Mouse (Mus musculus): ENCODE results near the gene Odf3. TPM values are rescaled to one million over a fixed set of nuclear protein-coding genes. Genes with fewer than 3 reads are reported as not detected.
"Not testable (repeated sequence)": the region's sequence is repeated elsewhere in the genome, so short reads cannot be mapped to it uniquely, and the experiment has no call there.

The Odf3 gene
- polyA plus RNA-seq, 1 experiment = not detected

- Histone ChIP-seq H3K36me3 (ENCODE audit: control insufficient read depth, insufficient read depth, low read length, poor library complexity, severe bottlenecking) (peaks cover 7% of the 10 kb centered on the region), H3K4me1 (ENCODE audit: control insufficient read depth, insufficient read depth, low read length) (no peaks in the 10 kb centered on the region), H3K9ac (ENCODE audit: low read depth, poor library complexity, severe bottlenecking) (peak within 1 kb of the TSS; percentile 59), H3K27me3 (ENCODE audit: control insufficient read depth, insufficient read depth, low read length, poor library complexity, severe bottlenecking) (no peaks in the 10 kb centered on the region), H3K4me3 (ENCODE audit: low read depth, low read length) (peak within 1 kb of the TSS; percentile 96), H3K27ac (ENCODE audit: insufficient read depth, low read length) (peak within 1 kb of the TSS; percentile 7; the same call in 1 of the 2 replicates), H3K9me3 (replicated peaks; ENCODE audit: control insufficient read depth, insufficient read depth, low read length, poor library complexity, severe bottlenecking) (no peaks in the 10 kb centered on the region)
- 0 out of 2 replicates have a peak, but pooled peaks have one; percentile 5 for TF ChIP-seq EP300 (IDR thresholded peaks at IDR 0.05; ENCODE audit: insufficient read depth, low read depth, low read length)
- peak; percentile 39 for TF ChIP-seq POLR2A (IDR thresholded peaks at IDR 0.05; ENCODE audit: insufficient read depth, low read length)
- no peak for TF ChIP-seq CTCF (IDR thresholded peaks at IDR 0.05; ENCODE audit: low read depth, low read length)
Measured at GRCm38 (mm10) chr7:140881696-140882468, 34.3 kb downstream of the Odf3 start, which contains the start of the genes Psmd13 and Sirt3. Psmd13 (plus strand) TSS chr7:140881968. Sirt3 (minus strand) TSS chr7:140882309.

GRCm38 (mm10) chr7:140882469-140882803 lies 34.8 kb downstream of the Odf3 start:
- Histone ChIP-seq H3K4me3 (ENCODE audit: low read depth, low read length) (peak overlapping the region; percentile 96), H3K4me1 (ENCODE audit: control insufficient read depth, insufficient read depth, low read length) (no peaks in the 10 kb centered on the region), H3K27ac (ENCODE audit: insufficient read depth, low read length) (no peak overlapping the region)

GRCm38 (mm10) chr7:140890636-140891035 lies 43.0 kb downstream of the Odf3 start:
- not testable (repeated sequence) for H3K9ac ChIP-seq (ENCODE audit: low read depth, poor library complexity, severe bottlenecking); H3K9me3 ChIP-seq (replicated peaks; ENCODE audit: control insufficient read depth, insufficient read depth, low read length, poor library complexity, severe bottlenecking)
- H3K36me3 ChIP-seq (ENCODE audit: control insufficient read depth, insufficient read depth, low read length, poor library complexity, severe bottlenecking) = peaks cover 55% of the 10 kb centered on the region

More at GRCm38 (mm10) chr7:140882469-140882803, 34.8 kb downstream of the Odf3 start:
- Histone ChIP-seq H3K9me3 (replicated peaks; ENCODE audit: control insufficient read depth, insufficient read depth, low read length, poor library complexity, severe bottlenecking) (no peaks in the 10 kb centered on the region), H3K36me3 (ENCODE audit: control insufficient read depth, insufficient read depth, low read length, poor library complexity, severe bottlenecking) (peaks cover 12% of the 10 kb centered on the region), H3K27me3 (ENCODE audit: control insufficient read depth, insufficient read depth, low read length, poor library complexity, severe bottlenecking) (no peaks in the 10 kb centered on the region), H3K9ac (ENCODE audit: low read depth, poor library complexity, severe bottlenecking) (peak overlapping the region; percentile 59)
- TF ChIP-seq CTCF (IDR thresholded peaks at IDR 0.05; ENCODE audit: low read depth, low read length) (no peak), EP300 (IDR thresholded peaks at IDR 0.05; ENCODE audit: insufficient read depth, low read depth, low read length) (0 out of 2 replicates have a peak, but pooled peaks have one; percentile 2), POLR2A (IDR thresholded peaks at IDR 0.05; ENCODE audit: insufficient read depth, low read length) (no peak)

GRCm38 (mm10) chr7:140894031-140894430 lies 46.4 kb downstream of the Odf3 start:
- peaks cover 36% of the 10 kb centered on the region for H3K36me3 ChIP-seq (ENCODE audit: control insufficient read depth, insufficient read depth, low read length, poor library complexity, severe bottlenecking)
- H3K4me1 ChIP-seq (ENCODE audit: control insufficient read depth, insufficient read depth, low read length) = no peaks in the 10 kb centered on the region
- no peaks in the 10 kb centered on the region for H3K27me3 ChIP-seq (ENCODE audit: control insufficient read depth, insufficient read depth, low read length, poor library complexity, severe bottlenecking)
- no peaks in the 10 kb centered on the region for H3K9me3 ChIP-seq (replicated peaks; ENCODE audit: control insufficient read depth, insufficient read depth, low read length, poor library complexity, severe bottlenecking)
- H3K4me3 ChIP-seq (ENCODE audit: low read depth, low read length) = no peak overlapping the region
- TF ChIP-seq POLR2A (IDR thresholded peaks at IDR 0.05; ENCODE audit: insufficient read depth, low read length) = no peak
- no peak for TF ChIP-seq CTCF (IDR thresholded peaks at IDR 0.05; ENCODE audit: low read depth, low read length)
- TF ChIP-seq EP300 (IDR thresholded peaks at IDR 0.05; ENCODE audit: insufficient read depth, low read depth, low read length) = no peak
- no peak overlapping the region for H3K9ac ChIP-seq (ENCODE audit: low read depth, poor library complexity, severe bottlenecking)
- no peak overlapping the region for H3K27ac ChIP-seq (ENCODE audit: insufficient read depth, low read length)

More at GRCm38 (mm10) chr7:140890636-140891035, 43.0 kb downstream of the Odf3 start:
- H3K4me3 ChIP-seq (ENCODE audit: low read depth, low read length); H3K27ac ChIP-seq (ENCODE audit: insufficient read depth, low read length); H3K27me3 ChIP-seq (ENCODE audit: control insufficient read depth, insufficient read depth, low read length, poor library complexity, severe bottlenecking); H3K4me1 ChIP-seq (ENCODE audit: control insufficient read depth, insufficient read depth, low read length): not testable (repeated sequence)

GRCm38 (mm10) chr7:140894611-140895010 lies 47.0 kb downstream of the Odf3 start:
- H3K9ac ChIP-seq (ENCODE audit: low read depth, poor library complexity, severe bottlenecking) = no peak overlapping the region
- no peak overlapping the region for H3K4me3 ChIP-seq (ENCODE audit: low read depth, low read length)
- H3K36me3 ChIP-seq (ENCODE audit: control insufficient read depth, insufficient read depth, low read length, poor library complexity, severe bottlenecking) = peaks cover 30% of the 10 kb centered on the region

GRCm38 (mm10) chr7:140897863-140898262 lies 50.3 kb downstream of the Odf3 start:
- H3K4me3 ChIP-seq (ENCODE audit: low read depth, low read length) = no peak overlapping the region
- H3K9ac ChIP-seq (ENCODE audit: low read depth, poor library complexity, severe bottlenecking) = no peak overlapping the region
- H3K4me1 ChIP-seq (ENCODE audit: control insufficient read depth, insufficient read depth, low read length) = no peaks in the 10 kb centered on the region
- H3K9me3 ChIP-seq (replicated peaks; ENCODE audit: control insufficient read depth, insufficient read depth, low read length, poor library complexity, severe bottlenecking) = no peaks in the 10 kb centered on the region
- H3K27me3 ChIP-seq (ENCODE audit: control insufficient read depth, insufficient read depth, low read length, poor library complexity, severe bottlenecking) = no peaks in the 10 kb centered on the region
- H3K27ac ChIP-seq (ENCODE audit: insufficient read depth, low read length) = no peak overlapping the region
- peaks cover 13% of the 10 kb centered on the region for H3K36me3 ChIP-seq (ENCODE audit: control insufficient read depth, insufficient read depth, low read length, poor library complexity, severe bottlenecking)
- TF ChIP-seq POLR2A (IDR thresholded peaks at IDR 0.05; ENCODE audit: insufficient read depth, low read length) (no peak), EP300 (IDR thresholded peaks at IDR 0.05; ENCODE audit: insufficient read depth, low read depth, low read length) (no peak), CTCF (IDR thresholded peaks at IDR 0.05; ENCODE audit: low read depth, low read length) (no peak)

More at GRCm38 (mm10) chr7:140894611-140895010, 47.0 kb downstream of the Odf3 start:
- H3K9me3 ChIP-seq (replicated peaks; ENCODE audit: control insufficient read depth, insufficient read depth, low read length, poor library complexity, severe bottlenecking) = no peaks in the 10 kb centered on the region
- H3K27ac ChIP-seq (ENCODE audit: insufficient read depth, low read length) = no peak overlapping the region
- TF ChIP-seq EP300 (IDR thresholded peaks at IDR 0.05; ENCODE audit: insufficient read depth, low read depth, low read length) = no peak
- TF ChIP-seq POLR2A (IDR thresholded peaks at IDR 0.05; ENCODE audit: insufficient read depth, low read length) = no peak
- no peak for TF ChIP-seq CTCF (IDR thresholded peaks at IDR 0.05; ENCODE audit: low read depth, low read length)
- H3K4me1 ChIP-seq (ENCODE audit: control insufficient read depth, insufficient read depth, low read length) = no peaks in the 10 kb centered on the region
- H3K27me3 ChIP-seq (ENCODE audit: control insufficient read depth, insufficient read depth, low read length, poor library complexity, severe bottlenecking) = no peaks in the 10 kb centered on the region

Measured in ES-Bruce4 (cell line).